Mouse (Mus musculus) bone marrow macrophage, adult 2 months (primary cell): Measurements from ENCODE around the gene Elovl1. TPM values are rescaled to one million over a fixed set of nuclear protein-coding genes. Genes with fewer than 3 reads are reported as not detected.

Experiments
- H3K27ac ChIP-seq: 2 replicates; pipeline ENCODE4 v1.5.1; 2012; ENCODE audit warnings: low read depth, low read length; ENCODE audit not compliant: insufficient read depth
- H3K4me1 ChIP-seq: 2 replicates; pipeline ENCODE4 v1.6.1; 2012; ENCODE audit warnings: low read length; ENCODE audit not compliant: control insufficient read depth, insufficient read depth
- H3K4me3 ChIP-seq: 2 replicates; pipeline ENCODE4 v1.5.1; 2012; ENCODE audit warnings: mild to moderate bottlenecking, low read length, moderate library complexity; ENCODE audit not compliant: insufficient read depth
- CTCF ChIP-seq: IDR thresholded peaks from 2 replicates; pipeline ENCODE4 v1.5.1; 2012; ENCODE audit warnings: low read depth, mild to moderate bottlenecking, low read length, moderate library complexity
- POLR2A ChIP-seq: IDR thresholded peaks from 2 replicates; pipeline ENCODE4 v1.6.1; 2012; ENCODE audit warnings: mild to moderate bottlenecking, low read depth, low read length, borderline replicate concordance
- polyA plus RNA-seq: library from polyadenylated mRNA; stranded (reverse); fragments of >200 nt; gene quantifications from 2 replicates; pipeline ENCODE4 v1.2.4, GENCODE M21; 2012; ENCODE audit not compliant: missing spikeins, insufficient read depth, insufficient read length

Elovl1 gene
- polyA plus RNA-seq: 101 and 117 TPM in 2 replicates

GRCm38 (mm10) chr4:118427768-118428451, at the start of gene Elovl1:
Gene Elovl1, plus strand, starts transcription at chr4:118428093.
- peak within 1 kb of the TSS; percentile 87 for H3K4me3 ChIP-seq

GRCm38 (mm10) chr4:118383271-118383670, 44.6 kb upstream of the Elovl1 start:
- H3K27ac ChIP-seq: no peak overlapping the region
- H3K4me1 ChIP-seq: no peaks in the 10 kb centered on the region
- TF ChIP-seq CTCF: no peak
- no peak for TF ChIP-seq POLR2A
- H3K4me3 ChIP-seq: no peak overlapping the region

More at GRCm38 (mm10) chr4:118427768-118428451, at the start of gene Elovl1:
- Histone ChIP-seq H3K27ac (peak within 1 kb of the TSS; percentile 93), H3K4me1 (peaks cover 37% of the 10 kb centered on the region)
- TF ChIP-seq CTCF (no peak), POLR2A (no peak; the same call in 1 of the 2 replicates)

- no peak for TF ChIP-seq CTCF
- no peak for TF ChIP-seq POLR2A
- no peak overlapping the region for H3K27ac ChIP-seq
- H3K4me1 ChIP-seq: no peaks in the 10 kb centered on the region
- H3K4me3 ChIP-seq: no peak overlapping the region
Measured at GRCm38 (mm10) chr4:118387316-118387715, 40.6 kb upstream of the Elovl1 start.

- TF ChIP-seq CTCF (no peak), POLR2A (no peak)
- H3K27ac ChIP-seq: no peak overlapping the region
- H3K4me1 ChIP-seq: no peaks in the 10 kb centered on the region
- H3K4me3 ChIP-seq: no peak overlapping the region
Measured at GRCm38 (mm10) chr4:118390146-118390545, 37.7 kb upstream of the Elovl1 start.

- Histone ChIP-seq H3K4me3 (no peak overlapping the region), H3K4me1 (no peaks in the 10 kb centered on the region), H3K27ac (no peak overlapping the region)
- TF ChIP-seq CTCF: no peak
- no peak for TF ChIP-seq POLR2A
Measured at GRCm38 (mm10) chr4:118394505-118394904, 33.4 kb upstream of the Elovl1 start.

GRCm38 (mm10) chr4:118395289-118395688, 32.6 kb upstream of the Elovl1 start:
- H3K4me1 ChIP-seq: no peaks in the 10 kb centered on the region
- no peak for TF ChIP-seq CTCF
- H3K27ac ChIP-seq: no peak overlapping the region
- no peak overlapping the region for H3K4me3 ChIP-seq

- Histone ChIP-seq H3K27ac (no peak overlapping the region), H3K4me1 (no peaks in the 10 kb centered on the region), H3K4me3 (no peak overlapping the region)
- no peak for TF ChIP-seq CTCF
- no peak for TF ChIP-seq POLR2A
Measured at GRCm38 (mm10) chr4:118396433-118396832, 31.5 kb upstream of the Elovl1 start.

GRCm38 (mm10) chr4:118398400-118398799, 29.5 kb upstream of the Elovl1 start:
- no peaks in the 10 kb centered on the region for H3K4me1 ChIP-seq
- no peak overlapping the region for H3K4me3 ChIP-seq
- no peak overlapping the region for H3K27ac ChIP-seq
- no peak for TF ChIP-seq POLR2A
- no peak for TF ChIP-seq CTCF

- no peak overlapping the region for H3K27ac ChIP-seq
Measured at GRCm38 (mm10) chr4:118401421-118401820, 26.5 kb upstream of the Elovl1 start.

GRCm38 (mm10) chr4:118401918-118402317, 26.0 kb upstream of the Elovl1 start:
- Histone ChIP-seq H3K27ac (no peak overlapping the region), H3K4me3 (no peak overlapping the region), H3K4me1 (no peaks in the 10 kb centered on the region)
- no peak for TF ChIP-seq CTCF
- TF ChIP-seq POLR2A: no peak

More at GRCm38 (mm10) chr4:118401421-118401820, 26.5 kb upstream of the Elovl1 start:
- TF ChIP-seq CTCF: no peak
- Histone ChIP-seq H3K4me1 (no peaks in the 10 kb centered on the region), H3K4me3 (no peak overlapping the region)
